Mouse (Mus musculus): ENCODE results near the gene Zfp770.

- TF ChIP-seq CTCF (IDR thresholded peaks at IDR 0.05 in 2 of 3, conservative IDR thresholded peaks at IDR 0.05 in 1 of 3; ENCODE audit: control insufficient read depth in 1 of 3, insufficient read depth in 1 of 3, low read depth in 2 of 3, low read length in 3 of 3, poor library complexity in 1 of 3, severe bottlenecking in 1 of 3) (no peak), USF2 (IDR thresholded peaks at IDR 0.05; ENCODE audit: borderline replicate concordance in 1 of 2, insufficient read depth in 1 of 2, low read depth in 1 of 2, low read length in 2 of 2) (no peak), BHLHE40 (IDR thresholded peaks at IDR 0.05; ENCODE audit: borderline replicate concordance, low read depth, low read length) (no peak), POLR2A (IDR thresholded peaks at IDR 0.05; ENCODE audit: control insufficient read depth in 1 of 2, insufficient read depth in 1 of 2, low read depth in 1 of 2, low read length in 2 of 2, poor library complexity in 1 of 2) (no peak), ELF1 (IDR thresholded peaks at IDR 0.05; ENCODE audit: low read depth, low read length) (no peak), NELFE (IDR thresholded peaks at IDR 0.05; ENCODE audit: low read depth, low read length) (no peak), CHD2 (IDR thresholded peaks at IDR 0.05; ENCODE audit: low read length) (no peak), MAFK (IDR thresholded peaks at IDR 0.05; ENCODE audit: borderline replicate concordance, low read depth, low read length) (no peak), SMC3 (IDR thresholded peaks at IDR 0.05; ENCODE audit: low read depth, low read length) (no peak), USF1 (IDR thresholded peaks at IDR 0.05; ENCODE audit: low read depth, low read length) (no peak), MAX (IDR thresholded peaks at IDR 0.05; ENCODE audit: low read length) (no peak), ZKSCAN1 (IDR thresholded peaks at IDR 0.05; ENCODE audit: low read depth, low read length) (no peak), KAT2A (conservative IDR thresholded peaks at IDR 0.05; ENCODE audit: low read depth, low read length) (no peak), ETS1 (IDR thresholded peaks at IDR 0.05; ENCODE audit: low read depth, low read length) (no peak)
Observed at GRCm38 (mm10) chr2:114167837-114168236, 33.4 kb downstream of the Zfp770 start.
